Mouse (Mus musculus): Measurements from ENCODE around the gene Irs3. TPM values are rescaled to one million over a fixed set of nuclear protein-coding genes. Genes with fewer than 3 reads are reported as not detected.

The Irs3 gene
- polyA plus RNA-seq (2015; fragmentation: Nextera tagmentation; extraction: Ambion mirVana), result 0.81 and 3.8 TPM in 2 replicates

DNA sequence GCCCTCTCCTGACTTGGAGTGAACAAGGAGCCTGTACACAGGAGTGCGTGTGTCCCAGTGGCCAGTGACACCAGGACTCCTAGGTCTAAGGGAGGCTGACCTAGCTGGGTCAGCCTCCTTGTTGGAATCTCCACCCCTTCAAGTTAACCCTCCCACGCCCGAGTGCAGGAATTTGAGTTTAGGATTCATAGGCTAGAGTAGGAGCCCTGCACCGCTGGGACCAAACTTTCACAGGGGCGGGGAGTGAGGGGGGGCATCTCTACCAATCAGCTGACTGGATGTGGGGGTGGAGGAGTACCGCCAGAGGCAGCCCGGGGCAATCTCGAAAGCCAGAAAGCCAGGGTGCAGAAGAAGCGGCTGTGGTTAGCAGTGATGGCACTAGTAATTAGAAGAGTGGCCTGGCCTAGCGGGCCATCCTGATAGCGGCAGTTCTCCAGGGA, at the start of gene Irs3:
Irs3 (minus strand) TSS at position 63 of the 440 bp plus-strand sequence.

DNA sequence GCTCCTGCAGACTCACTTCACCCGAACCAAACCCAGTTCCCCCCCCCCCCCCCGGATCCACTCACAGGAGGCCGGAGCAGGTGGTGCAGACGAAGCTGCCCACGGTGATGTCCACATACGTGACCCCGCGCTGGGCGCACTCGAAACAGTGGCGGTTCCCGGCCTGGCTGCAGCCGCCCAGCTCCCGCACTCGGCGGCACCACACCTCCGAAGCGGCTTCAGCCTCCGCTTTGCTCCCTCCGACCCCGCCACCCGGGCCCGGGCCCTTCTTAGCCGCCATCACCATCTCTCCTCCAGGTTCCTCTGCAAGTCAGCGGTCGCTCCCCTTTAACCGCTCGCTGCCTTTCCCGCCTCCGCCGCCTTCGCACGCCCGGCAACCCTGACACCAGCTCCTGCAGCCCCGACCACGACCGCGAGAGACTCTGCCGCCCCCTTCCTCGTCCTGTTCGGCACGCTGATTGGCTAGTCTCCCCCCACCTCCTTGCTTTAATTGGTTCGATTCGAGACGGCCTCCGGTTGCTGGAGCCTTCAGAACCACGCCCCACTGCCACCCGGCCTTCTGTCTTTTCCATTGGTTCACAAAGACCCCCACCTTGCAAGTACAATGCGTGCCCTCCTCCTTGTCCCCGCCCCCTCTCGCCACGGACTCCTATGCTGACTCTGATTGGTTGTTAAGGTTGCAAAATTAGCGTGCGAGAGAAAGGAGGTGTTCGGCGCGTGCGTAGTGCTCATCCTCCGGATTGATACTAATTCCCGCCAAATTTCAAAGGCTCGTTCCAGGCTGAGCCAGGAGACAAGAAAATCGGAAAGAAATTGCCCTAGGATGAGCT, 39.0 kb upstream of the Irs3 start, which contains the start of gene Agfg2:
Agfg2 (minus strand) TSS at position 433 of the 830 bp plus-strand sequence.

DNA sequence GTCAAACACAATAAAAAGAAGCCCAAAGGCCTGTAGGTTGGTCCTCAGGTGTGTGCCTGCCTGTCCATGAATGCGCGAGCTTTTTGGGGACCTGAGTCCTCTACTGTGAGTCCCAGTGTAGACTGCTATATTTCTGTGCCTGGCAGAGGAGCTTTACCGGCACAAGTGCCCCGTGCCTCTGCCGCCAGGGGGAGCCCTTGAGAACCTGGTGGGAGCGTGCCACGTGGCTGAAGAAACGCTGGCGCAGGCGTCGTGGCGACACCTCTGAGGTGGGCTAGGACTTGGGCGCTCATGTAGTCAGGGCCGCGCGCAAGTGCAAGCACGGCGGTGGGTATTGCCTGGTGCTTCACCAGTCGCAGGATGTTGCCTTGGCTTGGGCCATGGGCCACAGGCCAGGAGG, 4.5 kb downstream of the Irs3 start, which contains the start of gene Sap25:
Sap25 (plus strand) TSS at position 281 of the 400 bp plus-strand sequence.

DNA sequence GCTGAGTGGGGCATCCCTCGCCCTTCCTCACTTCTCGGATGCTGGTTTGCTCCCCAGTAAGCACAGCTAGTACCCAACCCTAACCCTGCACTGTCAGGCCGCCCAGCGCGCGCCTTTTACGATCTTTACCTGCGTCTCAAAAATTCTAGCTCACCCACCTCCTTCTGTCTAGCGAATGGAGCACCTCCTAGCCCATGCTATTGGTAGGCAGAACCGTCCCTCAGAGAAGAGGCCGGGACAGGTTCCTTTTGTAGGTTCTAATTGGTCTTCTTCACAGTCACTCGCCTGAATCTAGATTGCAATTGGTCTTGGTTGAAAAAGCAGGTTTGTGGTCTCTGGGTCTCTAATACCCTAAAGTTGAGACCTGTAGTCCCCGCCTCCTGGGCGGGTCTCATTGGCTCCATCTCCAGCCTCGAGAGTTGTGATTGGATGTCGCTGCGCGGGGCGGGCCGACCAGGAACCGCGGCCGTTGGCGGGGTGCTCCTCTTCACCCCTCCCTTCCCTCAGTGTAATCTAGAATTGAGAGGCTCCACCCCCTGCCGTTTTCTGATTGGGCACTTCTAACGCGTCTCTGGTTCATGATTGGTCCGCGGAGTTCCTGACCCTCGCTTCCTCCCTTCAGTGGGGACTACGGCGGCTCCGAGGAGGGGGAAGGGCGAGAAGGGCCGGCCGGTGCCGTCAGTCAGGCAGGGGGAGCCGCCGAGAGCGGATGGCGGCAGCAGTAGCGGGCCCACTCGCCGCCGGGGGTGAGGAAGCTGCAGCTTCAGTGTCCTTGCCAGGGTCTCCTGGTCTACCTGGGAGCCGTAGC, 16.8 kb downstream of the Irs3 start, which contains the start of the genes Fbxo24, Lrch4 and Gm20605:
Fbxo24 (minus strand) TSS at position 505 of the 808 bp plus-strand sequence.
Lrch4 (plus strand) TSS at position 624 of the 808 bp plus-strand sequence.
Gm20605 (plus strand) TSS at position 678 of the 808 bp plus-strand sequence.

DNA sequence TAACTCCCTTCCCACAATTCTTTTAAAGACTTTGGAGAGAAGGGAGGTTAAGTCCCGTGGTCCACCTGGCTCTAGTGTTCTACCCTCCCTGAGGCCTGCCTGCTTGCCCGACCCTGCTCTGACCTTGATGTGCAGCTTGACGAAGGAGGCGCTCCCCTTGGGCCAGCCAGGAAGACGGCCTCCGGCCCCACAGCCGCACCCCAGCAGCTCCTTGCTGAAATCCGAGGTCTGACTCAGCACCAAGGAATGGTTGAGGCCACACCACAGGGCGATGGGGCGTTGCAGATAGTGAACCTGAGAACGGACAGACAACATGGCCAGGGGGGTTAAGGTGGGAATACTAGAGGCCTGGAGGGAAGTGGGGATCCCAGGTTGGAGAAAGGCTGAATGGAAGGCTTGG, 32.0 kb downstream of the Irs3 start, which contains the start of gene Pcolce:
Pcolce (minus strand) TSS at position 235 of the 400 bp plus-strand sequence.

DNA sequence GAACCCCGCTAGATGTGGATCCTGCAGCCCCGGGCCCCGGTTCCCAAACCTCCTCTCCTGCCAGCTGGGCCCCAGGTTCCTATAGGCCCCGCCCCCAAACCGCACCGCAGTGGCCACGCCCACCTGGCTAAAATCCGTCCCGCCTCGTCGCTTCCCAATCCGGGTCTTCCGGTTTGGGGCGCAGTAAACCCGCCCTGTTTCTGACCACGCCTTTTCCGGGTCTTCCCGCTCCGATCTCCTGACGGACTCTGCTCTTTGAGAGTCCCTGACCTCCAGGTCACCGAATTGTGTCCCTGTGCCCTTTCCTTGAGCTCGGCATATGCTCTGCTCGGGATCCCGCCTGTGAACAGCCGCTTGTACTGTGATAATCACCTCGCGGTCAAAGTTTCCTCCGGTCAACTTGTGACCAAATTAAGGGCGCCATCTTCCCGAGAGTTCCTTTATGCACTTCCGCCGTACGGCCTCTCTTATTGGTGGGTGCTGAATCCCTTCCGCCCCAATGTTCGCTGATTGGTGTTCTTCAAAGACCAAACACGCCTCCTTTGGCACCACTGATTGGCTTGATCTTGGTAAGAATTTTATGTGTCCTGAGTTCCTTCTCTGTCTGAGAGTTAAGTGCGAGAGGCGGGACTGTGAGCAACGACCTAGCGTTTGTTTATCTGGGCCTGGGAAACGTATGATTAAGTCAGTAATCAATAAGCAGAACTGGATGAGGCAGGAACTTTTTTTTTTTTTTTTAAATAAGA, 44.7 kb downstream of the Irs3 start, which contains the start of gene Mospd3:
Mospd3 (minus strand) TSS at position 440 of the 746 bp plus-strand sequence.

Other genes starting within 250 kb of the Irs3 start
- 0.11 and 0.18 TPM in 2 replicates for gene Zan, start 168.7 kb downstream of the Irs3 start, polyA plus RNA-seq (2015; fragmentation: Nextera tagmentation; extraction: Ambion mirVana)
- gene Pop7, start 143.2 kb downstream of the Irs3 start, polyA plus RNA-seq (2015; fragmentation: Nextera tagmentation; extraction: Ambion mirVana), result 29.4 and 30.6 TPM in 2 replicates
- 6.7 and 7.4 TPM in 2 replicates for gene Gigyf1, start 127.2 kb downstream of the Irs3 start, polyA plus RNA-seq (2015; fragmentation: Nextera tagmentation; extraction: Ambion mirVana)
- gene Epo, start 112.5 kb downstream of the Irs3 start, polyA plus RNA-seq (2015; fragmentation: Nextera tagmentation; extraction: Ambion mirVana), result not detected in 2 replicates
- 242 and 289 TPM in 2 replicates for gene Gnb2, start 112.2 kb downstream of the Irs3 start, polyA plus RNA-seq (2015; fragmentation: Nextera tagmentation; extraction: Ambion mirVana)
- gene Actl6b, start 92.2 kb downstream of the Irs3 start, polyA plus RNA-seq (2015; fragmentation: Nextera tagmentation; extraction: Ambion mirVana), result not detected in 2 replicates
- gene Tfr2, start 75.9 kb downstream of the Irs3 start, polyA plus RNA-seq (2015; fragmentation: Nextera tagmentation; extraction: Ambion mirVana), result 0.33 and 0.40 TPM in 2 replicates
- 22.7 and 27.7 TPM in 2 replicates for gene Mospd3, start 44.7 kb downstream of the Irs3 start, polyA plus RNA-seq (2015; fragmentation: Nextera tagmentation; extraction: Ambion mirVana)
- 237 and 321 TPM in 2 replicates for gene Pcolce, start 31.9 kb downstream of the Irs3 start, polyA plus RNA-seq (2015; fragmentation: Nextera tagmentation; extraction: Ambion mirVana)
- 0.21 and 0.44 TPM in 2 replicates for gene Fbxo24, start 16.7 kb downstream of the Irs3 start, polyA plus RNA-seq (2015; fragmentation: Nextera tagmentation; extraction: Ambion mirVana)
- gene Lrch4, start 16.6 kb downstream of the Irs3 start, polyA plus RNA-seq (2015; fragmentation: Nextera tagmentation; extraction: Ambion mirVana), result 17.9 and 19.9 TPM in 2 replicates
- gene Gm20605, start 16.5 kb downstream of the Irs3 start, polyA plus RNA-seq (2015; fragmentation: Nextera tagmentation; extraction: Ambion mirVana), result 3.1 and 4.4 TPM in 2 replicates
- gene Sap25, start 4.4 kb downstream of the Irs3 start, polyA plus RNA-seq (2015; fragmentation: Nextera tagmentation; extraction: Ambion mirVana), result 2.5 and 3.3 TPM in 2 replicates
- gene Agfg2, start 39.0 kb upstream of the Irs3 start, polyA plus RNA-seq (2015; fragmentation: Nextera tagmentation; extraction: Ambion mirVana), result 4.1 and 7.5 TPM in 2 replicates
- 0.17 and 0.22 TPM in 2 replicates for gene Nyap1, start 95.9 kb upstream of the Irs3 start, polyA plus RNA-seq (2015; fragmentation: Nextera tagmentation; extraction: Ambion mirVana)
- 150 and 163 TPM in 2 replicates for gene Tsc22d4, start 100.0 kb upstream of the Irs3 start, polyA plus RNA-seq (2015; fragmentation: Nextera tagmentation; extraction: Ambion mirVana)
- 13.6 and 19.4 TPM in 2 replicates for gene Ppp1r35, start 133.1 kb upstream of the Irs3 start, polyA plus RNA-seq (2015; fragmentation: Nextera tagmentation; extraction: Ambion mirVana)
- 5.2 and 7.2 TPM in 2 replicates for gene Mepce, start 141.9 kb upstream of the Irs3 start, polyA plus RNA-seq (2015; fragmentation: Nextera tagmentation; extraction: Ambion mirVana)
- gene Zcwpw1, start 142.1 kb upstream of the Irs3 start, polyA plus RNA-seq (2015; fragmentation: Nextera tagmentation; extraction: Ambion mirVana), result 6.5 and 7.4 TPM in 2 replicates
- 2.2 and 3.2 TPM in 2 replicates for gene Pilra, start 190.6 kb upstream of the Irs3 start, polyA plus RNA-seq (2015; fragmentation: Nextera tagmentation; extraction: Ambion mirVana)
- gene Pilrb1, start 212.4 kb upstream of the Irs3 start, polyA plus RNA-seq (2015; fragmentation: Nextera tagmentation; extraction: Ambion mirVana), result 0.94 and 1.7 TPM in 2 replicates
- gene Pilrb2, start 226.1 kb upstream of the Irs3 start, polyA plus RNA-seq (2015; fragmentation: Nextera tagmentation; extraction: Ambion mirVana), result 4.2 and 4.9 TPM in 2 replicates